Mouse (Mus musculus): Measurements from ENCODE around the gene Dnah1. TPM values are rescaled to one million over a fixed set of nuclear protein-coding genes. Genes with fewer than 3 reads are reported as not detected.

Dnah1 gene
- total RNA-seq, 2 experiments from 2014 or later = 4.4 TPM

Other genes with a start within 250 kb of the Dnah1 start
- gene Smim4, start 194.9 kb downstream of the Dnah1 start, total RNA-seq (2021) = 10 to 100 TPM; 28.6 to 29.6 TPM
- 10 to 100 TPM; 12.8 to 17.9 TPM for gene Nt5dc2, start 192.8 kb downstream of the Dnah1 start, total RNA-seq (2021)
- 10 to 100 TPM; 13.9 to 17.5 TPM for gene Stab1, start 155.3 kb downstream of the Dnah1 start, total RNA-seq (2021)
- 1 to 10 TPM; 2.2 to 3.1 TPM for gene Tnnc1, start 115.6 kb downstream of the Dnah1 start, total RNA-seq (2021)
- 100 to 1,000 TPM; 431 to 467 TPM for gene Nisch, start 107.0 kb downstream of the Dnah1 start, total RNA-seq (2021)
- 1 to 10 TPM; 4.4 to 5.0 TPM for gene Sema3g, start 106.0 kb downstream of the Dnah1 start, total RNA-seq (2021)
- gene Phf7, start 72.6 kb downstream of the Dnah1 start, total RNA-seq (2021) = 1 to 10 TPM; 3.6 to 4.1 TPM
- gene Bap1, start 72.4 kb downstream of the Dnah1 start, total RNA-seq (2021) = 100 to 1,000 TPM; 127 to 131 TPM
- gene Capn7, start 12.7 kb upstream of the Dnah1 start, total RNA-seq (2021) = 10 to 100 TPM; 36.8 to 40.1 TPM
- 100 to 1,000 TPM; 135 to 147 TPM for gene Sh3bp5, start 112.2 kb upstream of the Dnah1 start, total RNA-seq (2021)
- 10 to 100 TPM; 12.6 to 15.4 TPM for gene Eaf1, start 170.5 kb upstream of the Dnah1 start, total RNA-seq (2021)
- gene Mettl6, start 171.1 kb upstream of the Dnah1 start, total RNA-seq (2021) = 10 to 100 TPM; 27.2 to 28.6 TPM

Data from layer of hippocampus, postnatal 25 days (tissue).